Mouse (Mus musculus) mature B cell (primary cell): ENCODE data around the gene Ctdspl2.
"Not testable (repeated sequence)": the region's sequence is repeated elsewhere in the genome, so short reads cannot be mapped to it uniquely, and the experiment has no call there.

Source experiments
- in situ Hi-C: fragments of 300-500 bp; cut with MboI; formaldehyde crosslinking; loops from 2 replicates; pipeline ENCODE4 v1.14.3; 2019

The Ctdspl2 gene

GRCm38 (mm10) chr2:121955765-121956223 is at the start of gene Ctdspl2, which contains the start of gene Mageb3:
Gene Ctdspl2, plus strand, starts transcription at chr2:121956001.
Gene Mageb3, minus strand, starts transcription at chr2:121956092.
- in situ Hi-C loops = no loop called here

DNA sequence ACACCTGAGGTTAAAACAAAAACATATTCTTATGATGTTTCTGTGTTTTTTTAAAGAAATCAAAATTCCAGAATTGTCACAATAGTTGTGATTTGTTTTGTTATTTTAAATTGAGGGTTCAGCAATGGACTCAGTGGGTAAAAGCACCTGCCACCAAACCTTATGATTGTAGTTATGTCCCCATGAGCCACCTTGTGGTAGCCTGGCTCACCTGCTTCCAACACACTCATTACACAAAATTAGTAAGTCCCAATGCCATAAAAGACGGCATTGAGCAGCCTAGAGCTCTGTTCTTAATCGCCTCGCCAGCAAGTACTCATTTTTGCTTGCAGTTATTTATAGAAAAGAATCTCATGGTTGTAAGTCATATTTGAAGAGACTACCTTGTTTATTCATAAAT is 45.8 kb upstream of the Ctdspl2 start:
- in situ Hi-C loops = no loop called here

DNA sequence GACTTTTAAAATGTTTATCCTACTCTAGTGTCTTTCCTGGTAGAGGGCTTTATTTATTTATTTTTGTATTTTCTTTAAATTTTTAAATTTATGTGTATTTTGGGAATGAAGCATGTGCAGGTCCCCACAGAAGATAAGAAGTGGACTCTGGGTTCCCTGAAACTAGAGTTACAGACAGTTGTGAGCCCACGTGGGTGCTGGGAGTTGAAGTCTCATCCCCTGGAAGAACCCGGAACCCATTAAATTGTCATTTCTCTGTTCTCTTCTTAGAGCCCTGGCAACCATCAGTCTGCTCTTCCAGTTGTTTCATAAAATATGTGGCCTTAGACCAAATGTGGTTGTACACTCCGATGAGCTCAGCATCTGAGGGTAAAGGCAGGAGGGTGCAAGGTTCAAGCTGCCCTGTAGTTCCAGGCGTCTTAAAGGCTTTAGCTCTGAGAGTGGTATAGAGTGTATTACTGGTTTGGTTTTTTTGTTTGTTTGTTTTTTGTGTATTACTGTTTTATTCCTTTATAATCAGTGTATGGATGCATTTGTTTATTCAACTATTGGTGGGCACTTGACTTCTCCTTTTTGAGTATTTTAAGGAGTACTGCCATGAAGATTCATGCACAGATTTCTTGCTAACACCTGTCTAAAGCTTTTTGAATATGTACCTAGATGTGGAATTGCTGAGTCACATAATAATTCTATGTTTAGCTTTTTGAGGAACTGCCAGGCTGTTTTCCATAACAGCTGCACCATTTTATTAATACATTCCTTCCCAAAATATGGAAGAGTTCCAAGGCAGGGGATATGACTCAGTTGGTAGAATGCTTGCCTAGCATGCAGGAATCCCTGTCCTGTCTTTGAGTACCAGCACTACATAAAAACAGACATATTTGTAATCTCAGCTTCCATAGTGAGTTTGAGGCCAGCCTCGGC is 39.5 kb upstream of the Ctdspl2 start:
- in situ Hi-C loops = no loop called here

DNA sequence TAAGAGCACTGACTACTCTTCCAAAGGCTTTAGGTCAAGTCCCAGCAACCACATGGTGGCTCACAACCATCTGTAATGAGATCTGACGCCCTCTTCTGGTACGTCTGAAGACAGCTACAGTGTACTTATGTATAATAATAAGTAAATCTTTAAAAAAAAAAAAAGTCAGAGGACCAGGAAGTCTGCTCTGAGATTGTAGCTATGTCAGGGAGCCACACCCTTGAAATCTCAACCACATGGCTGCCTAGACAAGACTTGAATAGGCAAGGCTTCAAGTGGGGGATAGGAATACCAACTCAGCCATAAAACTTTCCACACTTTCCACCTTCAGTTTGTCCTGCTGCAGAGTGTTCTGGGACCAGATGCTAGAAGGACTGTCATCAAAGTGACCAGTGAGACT is 18.2 kb upstream of the Ctdspl2 start:
- in situ Hi-C loops = not testable (repeated sequence)

DNA sequence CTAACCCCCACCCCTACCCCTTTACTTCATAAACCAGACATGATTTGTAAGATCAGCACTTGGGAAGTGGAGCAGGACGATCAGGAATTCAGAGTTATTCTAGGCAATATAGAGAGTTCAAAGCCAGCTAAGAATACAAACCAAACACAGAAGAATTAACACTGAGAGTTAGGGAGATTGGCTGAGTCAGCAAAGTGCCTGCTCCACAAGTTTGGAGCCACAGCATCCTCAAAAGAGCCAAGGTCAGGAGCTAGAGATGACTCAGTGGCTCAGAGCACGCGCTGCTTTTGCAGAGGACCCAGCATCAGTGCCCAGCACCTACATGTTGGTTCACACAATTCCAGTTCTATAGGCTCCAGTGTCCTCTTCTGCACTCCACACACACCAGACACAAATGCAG is 12.4 kb upstream of the Ctdspl2 start:
- in situ Hi-C loops = no loop called here

- in situ Hi-C loops = no loop called here
These were observed 687 bp upstream of the Ctdspl2 start for GRCm38 (mm10) chr2:121954971-121955656.

DNA sequence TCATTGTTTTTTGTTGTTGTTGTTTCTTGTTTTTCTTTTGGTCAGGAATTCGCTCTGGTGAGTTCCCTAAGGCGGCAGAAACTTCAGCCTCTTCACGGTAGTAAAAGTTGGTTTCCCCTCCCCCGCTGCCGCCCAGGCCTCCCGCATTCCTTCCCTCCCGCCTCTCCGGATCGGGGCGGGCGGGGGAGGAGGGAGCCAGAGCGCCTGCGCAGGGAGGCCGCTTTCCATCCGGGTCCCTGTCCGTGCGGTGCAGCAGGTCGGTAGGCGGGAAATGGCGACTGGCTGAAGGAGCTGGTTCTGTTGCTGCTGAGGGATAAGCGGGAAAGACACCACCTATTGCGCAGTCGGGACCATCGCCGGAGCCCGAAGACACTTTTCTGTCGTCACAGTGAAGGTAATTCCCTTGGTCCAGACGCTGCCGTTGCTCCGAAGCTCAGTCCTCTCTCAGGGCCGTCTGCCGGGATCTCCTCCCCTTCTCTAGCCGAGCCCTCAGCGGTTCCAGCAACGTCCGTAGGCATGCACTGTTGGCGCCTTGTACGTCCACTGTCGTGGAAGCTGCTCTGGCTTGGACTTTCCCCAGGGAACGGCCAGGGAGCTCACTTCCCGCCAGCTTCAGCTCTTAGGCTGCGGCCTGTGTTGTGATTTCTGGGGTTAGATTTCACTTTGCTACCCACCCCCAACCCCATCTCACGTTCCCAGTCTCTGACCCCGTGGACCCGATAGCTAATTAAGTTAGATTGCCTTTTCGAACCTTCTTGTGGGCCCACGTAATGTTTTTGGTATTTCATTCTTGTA is 620 bp downstream of the Ctdspl2 start:
- in situ Hi-C loops = no loop called here

- in situ Hi-C loops = no loop called here
These were observed 1.5 kb downstream of the Ctdspl2 start for GRCm38 (mm10) chr2:121957216-121957792.

DNA sequence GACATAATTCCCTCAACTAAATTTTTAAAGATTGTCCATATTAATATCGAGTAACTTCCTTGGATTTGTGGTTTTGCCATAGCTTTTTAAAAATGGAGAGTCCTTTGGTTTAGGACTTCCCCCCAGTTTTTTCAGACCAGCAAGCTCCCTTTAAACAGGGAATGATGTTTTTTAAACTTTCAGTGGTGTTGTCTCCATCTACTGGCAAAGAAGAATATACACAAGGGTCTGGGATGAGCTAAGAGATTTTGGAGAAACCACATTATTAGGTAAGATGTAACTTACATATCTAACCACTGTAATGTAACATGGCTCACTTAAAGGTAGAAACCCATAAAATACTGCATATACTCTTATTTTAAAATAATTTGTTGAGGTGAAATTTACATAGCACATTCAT is 39.9 kb downstream of the Ctdspl2 start:
- in situ Hi-C loops = no loop called here

- in situ Hi-C loops = no loop called here
These were observed 53.0 kb downstream of the Ctdspl2 start for GRCm38 (mm10) chr2:122008832-122009231.

DNA sequence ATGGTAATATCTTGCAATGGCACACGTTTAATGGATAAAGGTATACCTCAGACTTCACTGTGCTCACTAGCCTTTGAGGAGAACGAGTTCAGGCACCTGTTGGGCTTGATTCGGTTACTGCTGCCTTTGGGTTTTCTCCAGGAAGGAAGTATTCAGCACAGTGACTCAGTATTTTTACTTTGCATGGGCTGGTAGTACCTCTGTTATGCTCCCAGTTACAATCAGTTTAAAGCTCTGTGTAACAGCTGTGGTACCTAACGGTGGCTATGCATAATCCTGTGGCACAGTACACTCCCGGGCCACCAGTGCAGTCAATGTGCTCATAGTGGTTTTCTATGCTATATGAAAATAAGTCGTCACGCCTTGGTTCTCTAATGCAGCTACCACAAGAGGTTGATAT is 55.6 kb downstream of the Ctdspl2 start:
- in situ Hi-C loops = no loop called here

DNA sequence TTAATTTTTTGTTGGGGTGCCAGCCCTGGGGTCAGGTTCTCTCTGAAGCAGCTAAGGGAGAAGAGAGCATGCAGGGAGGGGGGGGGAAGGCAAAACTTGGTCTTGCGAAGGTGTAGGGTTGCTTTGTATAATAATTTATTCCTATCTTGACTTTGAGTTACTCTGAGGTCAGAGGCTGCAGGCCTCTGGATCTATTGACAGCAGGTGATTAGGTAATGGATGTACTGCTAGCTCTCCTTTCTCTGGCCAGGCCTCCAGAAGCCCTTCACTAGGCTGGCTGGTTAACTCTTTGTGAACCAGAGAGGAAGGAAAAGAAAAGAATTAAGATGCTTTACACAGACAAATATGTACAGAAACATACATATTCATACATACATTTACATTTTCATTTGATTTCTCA is 62.9 kb downstream of the Ctdspl2 start:
- in situ Hi-C loops = no loop called here

DNA sequence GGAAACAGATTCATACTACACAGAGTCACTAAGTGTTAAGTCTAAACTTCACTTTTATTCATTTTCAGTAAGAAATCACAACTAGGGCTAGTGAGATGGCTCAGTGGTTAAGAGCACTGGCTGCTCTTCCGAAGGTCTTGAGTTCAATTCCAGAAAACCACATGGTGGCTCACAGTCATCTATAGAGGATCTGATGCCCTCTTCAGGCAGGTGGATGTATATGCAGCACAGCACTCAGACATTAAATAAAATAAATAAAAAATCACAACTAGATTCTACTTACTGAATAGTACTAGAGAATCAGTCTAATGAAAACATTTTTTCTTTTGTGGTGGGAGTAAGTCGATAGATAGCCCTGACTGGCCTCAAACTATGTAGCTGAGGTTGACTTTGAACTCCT is 66.5 kb downstream of the Ctdspl2 start:
- in situ Hi-C loops = no loop called here

GRCm38 (mm10) chr2:122027091-122027490 is 71.3 kb downstream of the Ctdspl2 start:
- in situ Hi-C loops = not testable (repeated sequence)

GRCm38 (mm10) chr2:122027862-122028755 is 72.3 kb downstream of the Ctdspl2 start, which contains the start of gene Eif3j1:
Gene Eif3j1, plus strand, starts transcription at chr2:122028546.
- in situ Hi-C loops = no loop called here

- in situ Hi-C loops = no loop called here
These were observed 73.2 kb downstream of the Ctdspl2 start for GRCm38 (mm10) chr2:122028756-122029700.

DNA sequence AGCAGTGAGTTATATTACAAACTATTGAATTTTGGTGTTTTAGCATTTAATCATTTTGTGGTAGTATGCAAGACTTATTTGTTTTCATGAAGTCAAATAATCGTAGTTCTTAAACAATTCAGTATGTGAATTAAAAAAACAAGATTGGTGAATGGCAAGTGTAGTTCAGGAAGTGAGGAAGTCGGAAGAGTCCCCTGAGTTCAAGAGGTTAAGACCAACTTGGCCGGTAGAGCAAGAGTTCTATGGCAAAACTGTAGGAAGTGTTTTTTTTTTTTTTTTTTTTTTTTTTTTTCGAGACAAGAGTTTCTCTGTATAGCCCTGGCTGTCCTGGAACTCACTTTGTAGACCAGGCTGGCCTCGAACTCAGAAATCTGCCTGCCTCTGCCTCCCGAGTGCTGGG is 76.2 kb downstream of the Ctdspl2 start:
- in situ Hi-C loops = no loop called here

DNA sequence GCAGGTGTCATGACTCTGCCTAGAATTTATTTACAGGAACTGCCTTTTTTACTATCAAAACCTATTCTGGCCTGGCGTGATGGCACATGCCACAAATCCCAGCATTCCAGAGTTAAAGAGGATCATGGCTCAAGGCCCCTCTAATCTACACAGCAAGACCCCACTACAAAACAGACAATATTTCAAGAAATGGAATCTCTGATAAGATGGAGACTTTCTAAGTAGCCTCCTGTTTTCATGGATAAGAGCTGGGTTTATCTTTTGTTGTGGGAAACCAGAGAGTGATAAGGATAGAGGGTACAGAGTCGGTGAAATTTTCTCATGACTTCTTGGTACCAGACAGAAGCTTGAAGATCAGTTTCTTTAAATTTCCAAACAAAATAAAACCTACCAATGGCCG is 80.3 kb downstream of the Ctdspl2 start:
- in situ Hi-C loops = no loop called here

GRCm38 (mm10) chr2:122043926-122044325 is 88.1 kb downstream of the Ctdspl2 start:
- in situ Hi-C loops = no loop called here
